Mouse (Mus musculus) ovary, postnatal 14 days (tissue): ENCODE data around the gene Aasdh.
A peak's percentile ranks its signal among the peaks of the same experiment; 100 is the strongest.
"Not testable (repeated sequence)": the region's sequence is repeated elsewhere in the genome, so short reads cannot be mapped to it uniquely, and the experiment has no call there.

Experiments used
- DNase-seq: peaks from one replicate; pipeline ENCODE4 v3.0.0; 2022; ENCODE audit warnings: low spot score

Aasdh gene

DNA sequence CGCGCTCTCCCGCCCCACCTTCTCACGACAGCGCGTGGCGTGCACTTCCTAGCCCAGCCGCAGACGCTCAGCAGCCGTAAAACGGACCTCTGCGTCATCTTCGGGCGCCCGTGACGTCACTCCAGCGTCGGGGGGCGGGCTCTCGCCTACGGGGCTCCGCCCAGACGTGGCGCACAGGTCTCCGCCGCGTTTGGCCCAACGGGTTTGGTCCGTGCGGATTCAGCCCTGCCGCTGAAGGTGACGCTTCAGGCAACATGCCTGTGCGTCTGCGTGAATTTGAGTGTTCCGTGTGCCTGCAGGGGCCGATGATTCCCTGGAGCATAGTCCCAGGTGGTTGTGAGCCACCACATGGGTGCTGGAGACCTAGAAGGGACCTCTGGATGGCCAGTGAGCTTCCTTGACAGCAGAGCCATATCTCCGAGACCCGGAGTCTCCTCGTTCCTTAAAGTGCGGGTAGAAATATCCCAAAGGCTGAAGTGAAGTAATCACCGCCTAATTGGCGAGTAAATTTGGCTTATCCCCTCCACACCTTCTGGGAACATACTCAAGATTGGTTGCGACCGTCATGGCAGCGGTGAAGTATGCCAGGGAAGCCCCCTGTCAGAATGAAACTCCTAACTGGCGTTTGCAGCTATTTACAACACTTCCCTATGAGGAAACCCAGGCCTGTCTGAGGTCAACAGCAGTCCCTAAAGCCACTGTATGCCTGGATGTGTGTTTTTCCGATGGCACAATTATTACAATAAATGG is at the start of gene Aasdh:
Aasdh (minus strand) TSS at position 110 of the 750 bp plus-strand sequence.
- DNase-seq: peak; percentile 98

DNA sequence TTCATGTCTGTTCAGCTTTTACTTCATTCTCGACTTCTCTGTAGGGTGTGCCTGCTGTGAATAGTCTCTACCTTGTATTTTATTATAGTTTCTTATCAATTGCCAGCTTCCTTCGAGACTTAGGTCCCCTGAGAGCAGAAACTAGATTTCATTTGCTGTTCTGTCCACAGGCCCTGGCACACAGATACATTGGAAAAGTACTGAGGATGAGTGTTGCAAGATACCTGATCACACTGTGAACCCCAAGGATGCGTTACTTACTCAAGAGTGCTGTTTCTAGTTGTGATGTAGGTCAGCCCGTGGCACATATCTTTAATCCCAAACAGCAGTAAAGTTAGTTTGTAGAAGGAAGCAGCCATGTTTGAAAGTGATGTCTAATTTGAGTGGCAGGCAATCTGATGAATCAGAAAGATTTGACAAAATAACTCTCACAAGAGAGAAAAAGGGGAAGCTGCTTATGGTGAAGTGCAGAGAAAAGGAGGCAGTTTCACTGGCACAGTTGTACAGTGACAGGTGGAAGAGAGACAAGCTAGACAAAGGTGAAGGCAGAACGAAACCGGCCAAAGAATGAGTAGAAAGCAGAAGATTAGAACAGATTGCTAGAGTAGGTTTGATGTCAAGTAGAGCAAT is 49.1 kb upstream of the Aasdh start:
- no peak for DNase-seq

DNA sequence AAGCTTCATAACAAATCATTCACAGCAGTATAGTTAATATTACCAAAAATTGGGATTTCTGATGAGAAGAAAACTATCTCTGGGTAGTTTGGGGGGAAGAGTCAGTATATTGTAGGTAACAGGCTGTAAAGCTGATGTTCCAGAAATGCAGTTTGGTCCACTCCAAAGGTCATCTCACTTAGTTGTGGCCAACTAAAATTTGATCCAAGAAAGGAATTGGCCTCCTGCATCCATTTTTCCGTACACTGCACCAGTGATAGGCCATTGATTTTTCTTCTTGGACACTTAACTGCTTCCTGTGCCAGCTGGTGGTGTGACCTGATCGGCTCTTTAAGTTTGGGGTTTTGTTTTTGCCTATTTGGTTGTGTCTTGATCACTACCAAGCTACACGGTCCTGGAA is 48.5 kb upstream of the Aasdh start:
- DNase-seq: no peak

DNA sequence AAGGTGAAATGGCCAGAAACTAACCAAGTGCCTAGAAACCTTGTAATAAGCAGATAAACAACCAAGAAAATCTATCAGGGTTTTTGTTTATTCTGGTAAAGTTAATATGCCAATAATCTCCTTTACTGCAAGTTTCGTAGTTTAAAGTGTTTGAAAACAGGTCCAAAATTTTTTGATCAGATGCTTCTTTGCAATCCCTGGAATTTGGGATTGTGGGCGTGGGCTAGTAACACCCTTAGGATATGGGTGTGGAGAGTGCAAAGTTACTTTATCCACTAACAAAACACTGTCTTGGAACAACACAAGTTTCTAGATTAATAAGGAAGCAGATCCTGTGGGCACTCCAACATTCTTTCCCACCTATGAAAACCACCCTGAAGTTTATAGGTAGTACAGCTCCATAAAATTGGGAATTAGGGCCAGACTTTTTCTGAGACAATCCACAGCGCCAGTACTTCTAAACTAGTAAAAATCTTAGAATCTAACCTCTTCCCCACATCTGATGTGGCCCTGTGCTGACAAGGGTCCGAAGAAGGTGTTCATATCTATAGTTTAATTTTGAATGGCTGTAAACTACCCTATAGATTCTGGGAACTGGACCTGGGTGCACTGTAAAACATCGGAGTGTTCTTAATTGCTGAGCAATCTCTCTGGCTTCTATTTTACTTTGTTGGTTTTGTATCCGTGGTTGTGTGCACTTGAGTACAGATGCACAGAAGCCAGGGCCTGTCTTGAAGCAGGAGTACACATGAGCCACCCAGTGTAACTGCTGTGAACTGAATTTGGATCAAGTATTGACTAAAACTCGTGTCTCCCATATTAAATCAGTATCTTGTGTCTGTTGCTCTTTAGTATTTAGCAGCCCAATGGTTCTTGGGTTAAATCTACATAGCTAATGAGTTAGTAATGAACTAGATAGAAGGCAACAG is 47.1 kb upstream of the Aasdh start:
- no peak for DNase-seq

DNA sequence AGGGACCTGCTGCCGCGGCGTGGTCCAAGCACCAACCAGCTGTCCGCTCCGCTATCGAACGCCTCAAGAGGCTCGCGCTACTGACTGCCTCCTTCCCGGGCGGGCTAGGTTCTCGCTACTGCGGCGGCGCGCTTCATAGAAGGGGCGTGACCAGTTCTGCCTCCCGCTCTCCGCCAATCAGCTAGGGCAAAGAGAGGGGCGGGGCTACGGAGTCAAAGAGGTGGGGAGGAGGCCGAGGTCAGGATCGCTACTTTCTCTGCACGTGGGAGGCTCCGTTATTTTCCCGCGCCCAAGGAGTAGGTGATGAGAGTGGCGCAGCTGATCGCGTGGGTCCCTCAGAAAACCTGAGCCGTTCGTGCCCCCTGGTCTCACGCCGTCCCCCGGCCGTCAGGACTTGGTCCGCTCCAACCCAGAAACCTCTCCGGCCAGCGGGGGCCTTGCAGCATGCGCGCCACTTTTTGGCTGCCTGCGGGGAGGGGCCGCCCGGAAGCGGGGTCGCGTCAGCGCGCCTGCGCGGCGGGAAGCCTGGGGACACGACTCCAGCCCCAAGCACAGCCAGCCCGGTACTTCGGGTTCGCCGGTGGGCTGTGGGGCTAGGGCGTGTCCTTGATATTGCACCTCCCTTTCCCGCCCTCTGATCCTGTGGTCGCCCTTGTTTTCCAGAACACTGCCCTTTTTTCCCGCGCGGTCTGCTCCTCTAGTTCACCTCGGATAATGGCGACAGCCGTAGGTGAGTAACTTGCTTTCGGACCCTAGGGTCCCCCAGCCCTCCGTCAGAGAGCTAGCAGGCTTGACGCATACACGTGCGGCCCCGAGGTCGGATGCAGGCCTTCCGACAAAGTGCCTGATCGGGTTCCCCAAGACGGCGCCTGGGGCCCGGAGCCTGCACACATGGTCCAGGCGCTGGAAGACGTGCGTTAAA is 46.1 kb upstream of the Aasdh start, which contains the start of the genes Paics and Ppat:
Paics (plus strand) TSS at position 202 of the 922 bp plus-strand sequence.
Ppat (minus strand) TSS at position 473 of the 922 bp plus-strand sequence.
- peak; percentile 95 for DNase-seq

DNA sequence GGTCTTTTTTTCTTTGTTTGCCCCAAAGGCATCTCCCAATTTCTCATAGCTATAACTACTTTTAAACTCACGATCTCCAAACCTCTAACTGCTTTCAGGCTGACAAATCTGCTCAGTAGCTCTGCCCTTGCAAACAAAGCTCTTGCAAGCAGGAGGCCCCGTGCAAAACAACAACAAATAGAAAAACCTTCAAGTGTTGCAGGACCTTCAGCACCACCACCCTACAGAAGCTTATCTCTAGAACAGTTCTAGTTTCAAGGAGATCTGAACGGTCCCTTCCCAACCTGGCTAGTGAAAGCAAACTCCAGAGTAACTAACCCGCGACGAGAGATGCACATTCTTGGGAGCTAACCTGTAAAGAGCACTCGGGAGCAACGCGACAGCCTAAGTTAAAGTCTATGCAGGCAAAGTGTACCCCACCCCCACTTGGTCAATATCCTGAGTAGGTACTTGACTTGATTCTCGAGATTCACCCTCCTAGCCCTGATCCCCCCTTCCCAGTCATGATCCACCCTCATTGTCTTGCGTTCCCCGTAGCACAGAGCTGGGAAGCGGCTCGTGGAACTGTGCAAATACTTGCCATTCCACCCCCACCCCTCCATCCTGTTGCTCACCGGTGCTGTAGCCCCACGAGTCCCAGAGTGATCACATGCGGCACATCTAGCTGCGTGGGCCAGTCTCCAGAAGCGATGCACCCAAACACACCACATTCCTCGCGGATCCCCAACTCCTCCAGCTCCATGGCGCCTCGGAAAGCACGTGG is 45.2 kb upstream of the Aasdh start:
- no peak for DNase-seq

DNA sequence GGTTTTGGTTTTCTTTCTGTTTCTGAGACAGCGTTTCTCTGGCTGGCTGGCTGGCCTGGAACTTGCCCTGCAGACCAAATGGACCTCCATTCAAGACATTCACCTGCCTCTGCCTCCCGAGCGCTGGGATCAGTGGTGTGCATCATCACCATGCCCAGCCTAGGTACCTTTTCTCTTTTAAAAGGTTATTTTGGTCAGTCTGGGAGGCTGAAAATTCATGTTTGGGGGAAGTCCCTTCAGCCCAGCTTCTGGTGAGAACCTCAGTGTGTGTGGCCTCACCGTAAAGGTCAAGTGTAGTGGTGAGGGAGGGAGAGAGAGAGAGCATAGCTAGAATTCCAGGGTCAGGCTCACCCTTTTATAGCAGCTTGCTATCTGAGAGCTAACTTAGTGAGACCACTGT is 42.4 kb upstream of the Aasdh start:
- DNase-seq: no peak

DNA sequence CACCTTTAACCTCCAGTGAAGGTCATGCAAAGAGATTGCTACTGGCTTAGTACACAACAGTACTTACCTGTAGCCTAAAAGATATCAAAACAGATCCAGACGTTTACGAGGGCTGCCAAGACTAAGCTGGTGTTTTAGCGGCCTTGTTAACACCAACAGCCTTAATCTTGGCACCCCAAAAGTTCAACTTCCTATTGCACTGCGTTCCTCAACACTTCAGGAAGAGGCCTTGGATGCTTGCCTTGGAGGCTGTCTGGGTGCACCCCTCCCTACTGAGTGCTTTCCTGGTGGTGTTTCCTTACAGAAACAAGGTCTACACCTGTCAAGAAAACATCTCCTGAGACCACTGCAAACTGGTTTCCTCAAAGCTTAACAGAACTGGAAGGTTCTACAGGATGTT is 41.8 kb upstream of the Aasdh start:
- DNase-seq: no peak

DNA sequence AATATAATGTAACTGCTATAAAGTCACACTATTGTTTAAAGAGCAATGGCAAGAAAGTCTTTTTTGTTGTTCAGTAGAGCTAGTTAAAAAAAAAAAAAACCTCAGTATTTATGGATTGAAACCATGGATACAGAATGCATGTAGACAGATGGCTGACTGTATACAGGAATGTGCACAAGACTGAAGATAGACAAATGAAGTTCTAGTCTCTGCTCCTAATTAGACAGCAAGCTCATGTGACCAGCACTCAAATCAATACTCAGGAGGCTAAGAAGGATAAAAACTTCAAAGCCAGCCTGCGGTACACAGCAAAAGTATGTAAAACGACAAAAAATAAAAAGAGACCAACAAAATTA is 40.3 kb upstream of the Aasdh start:
- no peak for DNase-seq

DNA sequence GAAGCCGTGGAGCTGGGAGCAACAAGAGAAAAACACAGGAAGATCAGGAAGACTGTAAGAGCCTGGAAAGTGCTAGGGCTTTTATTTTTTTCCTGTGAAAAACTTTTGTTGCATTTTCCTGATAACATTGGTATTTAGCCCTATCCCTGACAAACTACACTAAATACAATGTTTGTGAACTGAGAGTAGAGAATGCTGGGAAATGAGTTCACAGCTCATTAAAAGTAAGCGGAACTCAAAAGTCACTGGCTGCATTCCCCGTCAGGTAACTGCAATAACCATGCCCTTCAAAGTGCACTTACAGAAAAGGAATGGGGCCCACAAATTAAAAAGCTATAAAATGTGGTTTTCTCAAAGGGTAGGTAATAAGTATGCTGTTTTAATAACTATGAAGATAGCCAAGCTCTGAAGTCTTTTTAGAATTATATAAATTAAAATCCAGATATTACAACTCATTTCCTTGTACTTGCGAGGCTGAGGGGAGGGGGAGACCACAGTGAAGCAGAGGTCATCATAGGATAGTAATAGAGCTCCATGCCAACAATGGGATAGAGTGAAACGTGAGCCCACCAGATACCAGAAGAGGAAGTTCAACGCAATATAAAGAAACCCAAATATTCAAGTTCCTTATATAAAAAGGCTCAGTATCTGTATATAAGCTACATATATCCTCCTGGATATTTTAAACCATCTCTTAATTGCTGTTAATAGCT is 39.8 kb upstream of the Aasdh start:
- no peak for DNase-seq

DNA sequence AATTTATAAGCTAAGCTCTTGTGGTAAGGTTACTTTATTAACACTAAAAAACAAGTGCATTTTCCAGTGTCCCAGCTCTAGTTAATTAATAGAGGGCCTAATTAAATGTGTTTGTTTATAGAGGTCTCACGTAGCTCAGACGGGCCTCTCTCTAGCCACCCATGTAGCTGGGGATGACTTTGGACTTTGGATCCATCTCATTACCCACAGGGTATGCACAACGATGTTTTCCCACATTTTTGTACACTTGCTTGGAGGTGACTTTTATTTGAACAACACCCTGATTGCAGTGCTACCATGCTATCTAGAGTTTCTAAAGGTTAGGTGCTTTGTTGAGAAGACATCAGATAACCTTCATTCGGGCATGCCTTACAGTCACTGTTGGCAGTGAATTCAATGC is 37.2 kb upstream of the Aasdh start:
- DNase-seq: no peak

DNA sequence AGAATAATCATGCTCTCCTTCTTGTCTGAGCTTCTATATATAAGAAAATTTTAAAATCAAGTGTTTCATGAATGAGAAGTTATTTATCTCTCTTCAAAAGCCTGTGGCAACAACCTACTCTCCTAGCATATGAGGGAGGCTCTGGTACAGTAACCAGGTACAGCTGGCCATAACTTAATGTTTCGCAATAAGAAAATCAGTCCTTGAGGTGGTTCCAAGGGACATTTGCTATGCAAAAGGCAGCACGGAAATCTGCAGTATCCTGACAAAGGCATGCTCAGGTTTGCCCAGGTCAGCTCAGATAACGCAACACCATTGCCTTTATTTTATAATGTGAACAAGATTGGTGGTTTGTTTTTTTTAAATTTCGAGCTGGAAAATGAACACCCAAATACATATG is 36.7 kb upstream of the Aasdh start:
- DNase-seq: no peak

DNA sequence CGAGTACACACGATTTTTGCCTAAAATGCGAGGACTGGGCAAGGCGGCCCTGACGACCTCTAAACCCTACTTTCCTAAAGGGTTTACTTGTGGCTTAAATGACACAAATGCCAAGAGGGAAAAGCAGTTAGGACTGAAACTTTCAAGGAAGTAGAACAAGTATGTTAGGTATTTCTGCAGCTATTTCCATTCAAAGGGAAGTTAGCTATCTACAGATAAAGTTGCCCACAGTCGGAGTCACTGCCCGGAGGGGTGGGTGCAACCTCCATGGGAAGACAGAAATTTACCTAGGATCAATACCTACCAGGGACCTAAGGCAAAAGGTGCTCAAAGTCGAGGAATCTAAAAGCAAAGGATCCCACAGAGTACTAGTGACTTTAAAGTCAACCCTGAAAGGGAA is 34.4 kb upstream of the Aasdh start:
- no peak for DNase-seq

DNA sequence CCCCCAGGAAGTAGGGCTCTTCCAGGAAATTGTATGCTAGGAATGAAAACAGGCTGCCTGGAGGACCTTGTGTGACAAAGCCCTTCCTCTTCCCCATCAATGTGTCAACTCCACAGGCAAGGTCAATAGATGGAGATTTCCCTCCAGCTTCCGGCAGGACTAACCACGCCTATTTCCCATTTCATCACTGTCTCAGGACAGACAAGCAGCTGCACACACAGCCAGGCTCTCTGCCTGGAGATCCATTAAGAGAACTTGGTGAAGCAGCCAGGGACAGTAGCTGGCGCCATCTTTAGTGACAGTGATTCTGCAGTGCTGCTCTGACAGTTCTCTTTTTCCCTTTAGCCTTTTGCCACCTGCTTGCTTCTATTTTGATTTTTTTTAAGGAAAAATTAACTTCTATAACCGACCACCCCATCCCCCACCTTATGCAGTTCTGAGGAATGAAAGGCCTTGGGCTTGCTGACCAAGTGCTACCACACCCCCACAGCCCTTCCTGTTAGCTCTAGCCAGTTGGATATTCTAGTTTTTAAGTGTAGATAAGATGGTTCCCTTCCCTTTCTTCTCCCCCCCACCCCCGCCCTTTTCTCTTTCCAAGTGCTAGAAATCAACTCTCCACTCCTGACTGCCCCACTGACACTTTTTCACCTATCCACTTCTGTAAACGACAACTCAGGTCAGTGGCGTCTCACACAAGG is 24.0 kb upstream of the Aasdh start:
- no peak for DNase-seq

DNA sequence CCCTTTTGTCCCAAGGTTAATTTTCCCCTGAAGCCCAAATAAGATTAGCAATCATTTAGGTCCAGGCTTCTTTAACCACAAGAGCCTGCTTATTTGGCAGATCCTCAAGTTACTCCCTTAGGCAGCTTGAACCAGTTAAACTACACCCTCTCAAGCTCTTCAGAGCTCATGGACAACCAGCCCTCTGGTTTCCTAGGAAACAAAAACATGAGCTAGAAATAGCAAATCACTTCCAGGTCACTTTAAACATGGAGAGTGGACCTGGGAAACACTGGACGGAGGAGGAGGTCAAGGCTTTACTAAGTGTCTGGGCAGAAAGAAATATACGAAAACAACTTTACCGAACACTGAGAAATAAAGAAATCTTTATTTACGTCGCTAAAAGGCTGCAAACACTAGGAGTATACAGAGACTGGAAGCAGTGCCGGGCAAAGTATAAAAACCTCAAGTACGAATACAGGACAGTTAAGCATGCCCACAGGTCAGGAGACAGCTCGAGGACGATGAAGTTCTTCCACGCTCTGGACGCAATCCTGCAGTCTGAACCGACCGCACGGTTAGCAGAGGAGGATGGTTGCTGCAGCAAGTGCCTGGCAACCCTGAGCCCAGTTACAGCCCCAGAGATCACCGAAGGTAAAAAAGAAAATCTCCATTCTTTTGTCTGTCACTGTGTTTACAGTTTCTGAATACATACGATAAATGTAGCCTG is 23.0 kb upstream of the Aasdh start:
- DNase-seq: no peak

DNA sequence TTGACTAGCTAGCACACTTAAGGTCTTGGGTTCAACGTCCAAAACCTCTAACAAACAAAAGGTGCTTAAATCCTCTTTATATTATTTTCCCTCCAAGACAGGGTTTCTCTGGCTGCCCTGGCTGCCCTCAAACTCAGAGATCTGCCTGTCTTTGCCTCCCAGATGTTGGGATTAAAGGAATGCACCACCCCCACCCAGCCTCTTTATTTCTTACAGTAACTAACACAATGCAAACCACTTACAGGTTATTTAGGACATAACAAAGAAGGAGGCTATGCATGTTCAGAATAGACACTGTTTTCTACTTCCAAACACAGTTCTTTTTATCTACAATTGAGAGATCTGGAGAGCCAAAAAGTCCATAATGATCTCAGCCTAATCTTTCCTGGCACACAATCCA is 19.0 kb upstream of the Aasdh start:
- DNase-seq: no peak

DNA sequence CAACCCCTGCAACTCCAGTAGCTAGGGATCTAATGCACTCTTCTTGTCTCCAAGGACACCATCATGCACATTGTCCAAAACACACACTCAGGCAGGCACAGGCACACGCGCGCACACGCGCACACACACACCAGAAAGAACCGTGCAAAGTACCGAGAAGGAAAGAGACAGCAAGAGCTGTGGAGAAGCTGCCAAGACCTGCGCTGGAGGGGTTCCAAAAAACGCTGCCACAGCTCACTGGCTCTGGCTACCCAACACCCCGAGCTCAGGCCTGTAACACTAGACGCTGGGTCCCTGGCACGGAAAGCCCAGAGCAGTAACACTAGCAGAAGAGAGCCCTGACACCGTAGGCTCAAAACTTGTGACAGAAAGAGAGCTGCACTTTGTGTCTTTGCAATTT is 18.1 kb upstream of the Aasdh start:
- DNase-seq: peak; percentile 54

DNA sequence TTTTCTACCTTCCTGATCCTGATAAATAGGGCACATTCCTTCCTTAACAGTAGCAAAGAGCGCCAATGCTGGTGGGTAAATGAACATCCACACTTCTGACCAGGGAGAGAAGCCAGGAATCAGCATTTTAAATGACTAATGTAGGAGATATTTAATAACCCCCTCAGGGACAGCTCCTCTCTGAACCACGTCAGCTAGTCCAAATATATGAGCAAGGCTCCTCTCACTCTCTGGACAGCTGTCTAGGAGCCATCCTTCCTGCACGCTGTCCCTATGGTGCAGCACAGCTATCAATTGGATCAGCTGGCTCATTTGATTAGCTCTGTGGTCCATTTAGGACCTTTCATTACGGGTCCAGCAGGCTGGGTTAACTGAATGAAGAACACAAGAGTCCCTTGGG is 17.5 kb upstream of the Aasdh start:
- DNase-seq: no peak

DNA sequence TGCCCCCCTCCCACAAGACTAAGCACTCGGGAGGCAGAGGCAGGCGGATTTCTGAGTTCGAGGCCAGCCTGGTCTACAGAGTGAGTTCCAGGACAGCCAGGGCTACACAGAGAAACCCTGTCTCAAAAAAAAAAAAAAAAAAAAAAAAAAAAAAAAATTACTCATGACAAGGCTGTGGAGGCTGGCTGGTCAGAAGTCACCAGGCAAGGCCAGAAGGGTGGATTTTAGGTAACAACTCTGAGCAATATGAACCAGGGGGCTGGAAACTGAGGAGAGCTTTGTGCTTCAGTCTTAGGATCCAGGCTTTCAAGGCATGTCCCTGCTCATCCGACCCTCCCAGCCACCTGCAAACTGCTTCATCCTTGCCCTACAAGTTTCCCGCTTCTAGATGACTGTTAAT is 7.2 kb upstream of the Aasdh start:
- not testable (repeated sequence) for DNase-seq
